Mouse (Mus musculus): ENCODE measurements at regions not wholly inside any gene's neighbourhood (a gene's known extent, or its start where the extent isn't known, plus 50 kb on each side); places are given as distances from the start of the nearest gene placed in this dataset.

DNA sequence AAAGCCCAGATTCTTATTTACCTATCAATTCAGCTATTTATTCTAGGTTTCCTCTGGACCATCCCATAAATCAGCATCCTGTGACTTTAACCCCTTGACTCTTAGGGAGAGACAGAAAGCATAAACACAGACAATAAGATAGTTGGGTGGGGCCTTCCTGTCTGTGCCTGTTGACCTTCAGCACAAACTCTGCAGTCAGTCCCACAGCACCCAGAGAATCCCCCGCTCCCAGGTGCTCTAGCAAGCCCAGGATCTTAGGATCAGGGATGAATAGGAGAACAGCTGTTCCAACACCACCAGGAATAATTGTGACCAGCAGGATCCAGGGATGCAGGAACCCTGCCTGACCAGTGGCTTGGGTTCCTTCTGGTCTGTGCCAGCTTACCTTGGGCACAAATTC lies 107.8 kb downstream of the Basp1 start:
- DNase-seq (ENCODE audit: low spot score): no peak

DNA sequence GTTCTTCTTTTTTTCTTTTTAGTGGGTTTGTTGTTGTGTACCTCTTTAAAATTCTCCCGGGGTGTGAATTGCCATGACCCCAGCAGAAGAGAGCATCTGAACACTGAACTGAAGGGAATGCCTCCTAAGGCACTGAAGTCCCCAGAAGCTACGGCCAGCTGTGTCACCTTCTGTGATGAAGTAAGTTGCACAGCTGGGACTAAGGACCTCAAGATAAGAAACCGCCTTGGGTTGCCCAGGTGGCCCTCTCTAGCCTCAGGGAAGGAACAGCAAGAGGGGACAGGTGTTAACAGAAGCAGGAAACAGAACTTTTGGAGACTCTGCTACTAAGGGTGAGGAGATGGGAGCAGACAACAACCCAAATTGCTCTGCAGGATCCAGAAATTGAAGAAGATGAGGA lies 110.2 kb downstream of the Basp1 start:
- DNase-seq (ENCODE audit: low spot score): no peak

DNA sequence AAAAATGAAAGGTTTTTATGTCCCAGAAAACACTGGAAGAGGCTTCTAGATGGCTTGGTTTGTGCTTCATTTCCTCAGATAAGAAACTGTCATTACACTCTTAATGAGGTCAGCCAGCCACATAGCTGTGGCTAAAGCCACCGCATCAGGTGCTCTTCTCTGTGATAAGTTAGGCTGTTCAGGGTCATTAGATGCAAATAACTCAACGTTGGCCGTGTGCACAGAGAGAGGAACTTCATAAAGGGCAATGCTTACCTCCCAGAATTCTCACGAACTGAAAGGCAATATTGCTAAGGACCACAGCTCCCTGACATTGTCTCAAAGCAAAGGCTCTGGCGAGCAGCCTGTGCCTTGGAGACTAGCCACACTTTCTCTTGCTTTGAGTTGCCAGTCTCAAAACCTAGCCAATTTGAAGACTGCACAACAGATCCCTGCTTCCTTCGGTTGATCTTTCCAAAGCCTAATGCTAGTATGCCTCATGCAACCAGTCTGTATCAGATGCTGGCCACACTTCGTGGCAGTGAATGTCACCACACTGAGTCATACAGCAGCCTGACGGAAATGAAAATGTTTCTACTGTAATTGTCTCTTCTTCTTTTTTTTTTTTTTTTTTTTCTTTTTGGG lies 110.8 kb downstream of the Basp1 start:
- no peak for DNase-seq (ENCODE audit: low spot score)

DNA sequence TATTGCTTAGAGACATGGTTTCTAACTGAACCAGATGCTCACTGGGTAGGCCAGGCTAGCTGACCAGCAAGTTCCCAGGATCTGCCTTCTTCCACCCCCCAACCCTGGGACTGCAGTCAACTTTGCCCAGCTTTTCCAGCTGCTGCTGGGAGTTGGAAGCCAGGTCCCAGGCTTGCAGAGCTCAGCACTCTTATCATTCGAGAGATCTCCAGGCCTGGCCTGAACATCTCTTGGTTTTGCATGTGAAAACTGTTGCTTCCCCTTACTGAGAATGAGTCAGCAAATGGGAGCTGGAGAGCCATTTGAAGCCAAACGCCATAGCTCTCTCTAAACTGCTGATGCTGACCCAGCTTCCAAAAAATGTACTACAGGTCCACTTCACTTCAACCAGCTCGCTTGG lies 111.8 kb downstream of the Basp1 start:
- DNase-seq (ENCODE audit: low spot score): no peak

DNA sequence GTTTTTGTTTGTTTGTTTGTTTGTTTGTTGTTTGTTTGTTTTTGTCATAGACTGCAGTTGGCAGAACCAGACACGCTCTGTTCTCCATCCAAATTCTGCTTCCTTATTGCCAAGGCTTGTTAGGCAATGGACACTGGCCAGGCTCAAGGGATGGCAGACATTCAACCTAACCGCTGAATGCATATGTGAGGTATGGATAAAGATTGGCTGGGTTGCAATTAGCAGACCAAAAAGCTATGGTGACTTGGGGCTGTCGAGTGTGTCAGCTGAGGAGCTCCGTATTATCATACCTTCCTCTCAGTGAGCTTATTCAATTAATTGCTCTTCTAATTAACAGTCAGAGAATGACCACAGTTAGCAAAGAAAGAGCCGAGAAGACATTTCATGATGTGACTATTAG lies 116.3 kb downstream of the Basp1 start:
- no peak for DNase-seq (ENCODE audit: low spot score)

DNA sequence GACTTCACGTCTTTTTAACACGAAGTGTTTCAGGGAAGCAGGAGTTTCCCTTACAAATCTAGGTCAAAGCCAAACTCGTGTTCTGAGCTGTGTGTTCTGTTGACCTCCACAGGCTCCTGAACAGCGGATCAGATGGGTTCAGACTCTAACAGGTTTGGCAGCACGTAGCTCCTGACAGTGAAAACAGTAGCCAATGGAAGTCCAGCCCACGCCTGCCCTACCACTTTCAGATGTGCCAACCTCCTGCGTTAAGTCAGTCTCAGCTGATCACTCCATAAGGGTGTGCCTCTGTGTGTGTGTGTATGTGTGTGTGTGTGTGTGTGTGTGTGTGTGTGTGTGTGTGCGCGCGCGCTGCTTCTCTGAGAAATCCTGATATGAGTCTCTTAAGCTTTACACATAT lies 116.8 kb downstream of the Basp1 start:
- no peak for DNase-seq (ENCODE audit: low spot score)

DNA sequence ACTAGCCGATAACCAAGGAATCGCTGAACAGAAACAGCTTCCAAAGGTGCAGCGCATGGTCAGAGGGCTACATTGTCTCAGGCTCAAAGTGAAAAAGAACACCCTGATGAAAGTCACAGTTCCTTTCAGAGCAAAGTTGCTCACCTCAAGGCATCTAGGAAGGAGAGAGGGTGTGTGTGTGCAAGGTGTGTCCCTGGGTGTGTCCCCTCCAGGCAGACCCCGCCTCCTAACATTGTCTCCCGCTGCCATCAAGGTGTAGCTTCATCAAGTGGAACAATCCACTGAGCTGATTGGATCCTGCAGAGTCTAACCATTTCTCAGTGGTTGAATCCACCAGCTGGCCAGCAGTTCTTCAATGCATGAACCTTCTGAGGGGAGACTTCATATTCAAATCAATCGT lies 117.8 kb downstream of the Basp1 start:
- no peak for DNase-seq (ENCODE audit: low spot score)

DNA sequence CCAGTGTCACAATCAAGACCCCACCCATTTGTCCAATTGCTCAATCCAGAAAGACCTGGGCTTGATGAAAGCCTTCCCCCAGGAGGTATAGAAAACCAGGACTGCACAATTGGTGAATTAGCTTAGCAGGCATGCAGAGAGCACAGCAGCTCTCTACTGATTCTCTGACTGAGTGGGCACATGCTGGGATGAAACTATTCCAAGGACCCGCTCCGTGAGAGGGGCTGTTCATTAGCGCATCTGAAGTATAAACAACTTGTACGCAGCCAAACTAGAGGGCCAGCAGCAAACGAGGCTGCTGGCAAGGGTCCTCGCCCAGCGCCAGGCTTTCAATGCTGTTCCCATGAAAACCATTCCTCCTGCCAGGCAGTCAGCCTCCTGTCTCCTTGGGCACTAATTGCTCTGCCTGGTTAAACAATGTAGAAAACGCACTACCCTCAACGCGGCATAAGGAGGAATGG lies 122.3 kb downstream of the Basp1 start:
- DNase-seq (ENCODE audit: low spot score): no peak

DNA sequence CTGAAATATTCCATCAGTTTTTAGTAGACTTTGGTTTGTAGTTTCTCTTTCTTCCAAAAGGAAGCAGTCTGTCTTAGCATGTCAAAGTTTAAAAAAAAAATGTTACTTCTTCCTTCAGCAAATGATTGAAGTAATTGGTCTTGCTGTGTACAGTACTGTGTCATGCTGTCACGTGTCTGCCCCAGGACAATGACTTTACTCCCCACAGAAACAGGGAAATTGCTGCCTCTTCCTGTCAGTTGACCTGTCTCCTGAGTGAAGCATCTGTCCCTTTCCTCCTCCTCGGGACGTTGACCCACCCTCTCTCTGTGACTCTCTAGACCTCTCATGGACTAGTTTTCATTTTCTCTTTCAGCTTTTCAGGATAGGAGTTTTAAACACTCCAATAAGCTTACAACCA lies 125.7 kb downstream of the Basp1 start:
- DNase-seq (ENCODE audit: low spot score): no peak

DNA sequence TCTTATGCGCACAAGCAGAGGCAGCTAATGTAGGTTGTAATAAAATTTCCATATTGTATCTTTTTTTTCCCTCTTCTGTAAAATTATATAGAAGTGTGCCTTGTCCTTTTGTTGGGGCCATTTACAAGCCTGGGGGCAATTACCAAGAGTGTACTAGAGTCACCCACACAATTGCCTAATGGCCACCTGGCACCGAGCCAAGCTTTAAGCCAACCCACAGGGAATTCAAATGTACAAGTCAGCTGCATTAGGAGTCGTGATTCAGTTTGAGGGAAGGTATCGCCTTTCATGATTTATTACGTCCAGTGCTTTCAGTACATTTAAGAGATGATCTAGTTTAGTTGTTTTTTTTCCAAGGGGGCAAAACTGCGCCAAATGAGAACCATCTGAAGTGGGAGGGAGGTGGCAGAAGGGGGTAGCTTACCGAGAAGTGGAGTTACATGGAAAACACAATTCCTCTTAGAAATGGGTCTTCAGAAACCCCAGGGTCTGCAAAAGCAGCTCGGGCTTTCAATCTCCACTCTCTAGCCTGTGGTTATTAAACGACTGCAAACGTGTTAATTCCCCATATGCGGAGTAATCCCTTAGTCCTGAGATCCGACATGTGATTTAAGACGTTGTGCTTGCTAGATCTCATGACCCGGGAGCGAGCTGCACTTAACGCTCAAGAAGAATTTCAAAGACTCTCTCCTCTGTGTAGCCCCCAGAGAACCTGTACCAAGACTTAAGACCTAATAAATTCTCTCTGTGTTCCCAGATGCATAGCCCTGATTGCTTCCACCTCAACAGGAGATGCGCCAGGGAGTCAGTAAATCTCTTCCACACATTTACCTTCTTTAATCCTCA lies 129.0 kb downstream of the Basp1 start:
- DNase-seq (ENCODE audit: low spot score): peak; percentile 60

DNA sequence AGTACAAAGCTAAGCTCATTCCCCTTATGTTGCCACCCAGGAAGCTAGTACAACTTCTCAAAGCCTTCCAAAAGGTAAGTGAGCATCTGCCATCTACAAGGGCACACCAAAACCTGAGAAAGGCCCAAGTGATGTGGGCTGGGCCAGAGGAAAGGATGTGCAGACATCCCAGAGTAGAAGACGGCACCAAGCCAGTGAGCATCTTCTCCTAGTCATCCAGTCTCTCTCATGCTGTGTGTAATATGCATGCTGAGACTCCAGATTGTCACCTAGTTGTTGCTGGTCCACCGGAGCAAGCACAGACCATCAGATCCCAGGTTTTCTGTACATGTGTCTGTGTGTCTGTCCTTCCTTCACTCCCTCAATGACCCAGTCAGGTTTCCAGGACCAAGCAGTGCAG lies 129.9 kb downstream of the Basp1 start:
- no peak for DNase-seq (ENCODE audit: low spot score)

DNA sequence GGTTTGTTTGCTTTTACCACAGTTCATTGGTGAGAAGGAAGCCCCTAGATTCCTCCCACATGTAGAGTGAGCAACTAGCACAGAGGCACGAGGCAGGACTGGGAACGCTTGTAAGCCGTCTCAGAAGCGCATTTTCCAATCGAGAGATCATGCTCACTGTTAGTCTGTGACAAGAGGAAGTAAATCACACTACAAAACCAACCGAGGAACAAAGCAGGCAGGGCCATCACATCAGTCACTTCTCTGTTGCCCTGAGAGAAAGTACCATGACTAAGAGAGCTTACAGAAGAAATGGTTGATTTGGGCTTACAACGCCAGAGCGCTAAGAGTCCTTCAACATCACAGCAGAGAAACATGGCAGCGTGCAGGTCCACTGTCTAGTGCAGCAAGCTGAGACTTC lies 131.2 kb downstream of the Basp1 start:
- DNase-seq (ENCODE audit: low spot score): no peak

DNA sequence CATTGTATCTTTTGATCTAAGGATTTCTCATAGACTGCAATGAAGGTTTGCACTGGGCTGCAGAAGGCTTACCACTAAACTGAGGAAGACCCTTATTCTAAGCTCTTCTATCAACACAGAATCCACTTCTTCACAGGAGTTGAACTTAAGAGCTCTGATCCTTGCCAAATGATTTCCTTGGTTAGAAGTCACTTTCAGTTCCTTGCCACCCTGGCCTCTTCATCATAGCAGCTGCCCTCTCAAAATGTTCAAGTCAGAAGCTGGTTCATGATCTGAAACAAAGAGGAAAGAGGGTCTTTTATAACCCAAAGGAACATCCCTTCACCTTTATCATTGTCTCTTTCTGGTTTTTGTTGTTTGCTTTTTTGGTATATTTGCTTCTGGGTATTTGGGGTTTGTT lies 131.6 kb downstream of the Basp1 start:
- no peak for DNase-seq (ENCODE audit: low spot score)

DNA sequence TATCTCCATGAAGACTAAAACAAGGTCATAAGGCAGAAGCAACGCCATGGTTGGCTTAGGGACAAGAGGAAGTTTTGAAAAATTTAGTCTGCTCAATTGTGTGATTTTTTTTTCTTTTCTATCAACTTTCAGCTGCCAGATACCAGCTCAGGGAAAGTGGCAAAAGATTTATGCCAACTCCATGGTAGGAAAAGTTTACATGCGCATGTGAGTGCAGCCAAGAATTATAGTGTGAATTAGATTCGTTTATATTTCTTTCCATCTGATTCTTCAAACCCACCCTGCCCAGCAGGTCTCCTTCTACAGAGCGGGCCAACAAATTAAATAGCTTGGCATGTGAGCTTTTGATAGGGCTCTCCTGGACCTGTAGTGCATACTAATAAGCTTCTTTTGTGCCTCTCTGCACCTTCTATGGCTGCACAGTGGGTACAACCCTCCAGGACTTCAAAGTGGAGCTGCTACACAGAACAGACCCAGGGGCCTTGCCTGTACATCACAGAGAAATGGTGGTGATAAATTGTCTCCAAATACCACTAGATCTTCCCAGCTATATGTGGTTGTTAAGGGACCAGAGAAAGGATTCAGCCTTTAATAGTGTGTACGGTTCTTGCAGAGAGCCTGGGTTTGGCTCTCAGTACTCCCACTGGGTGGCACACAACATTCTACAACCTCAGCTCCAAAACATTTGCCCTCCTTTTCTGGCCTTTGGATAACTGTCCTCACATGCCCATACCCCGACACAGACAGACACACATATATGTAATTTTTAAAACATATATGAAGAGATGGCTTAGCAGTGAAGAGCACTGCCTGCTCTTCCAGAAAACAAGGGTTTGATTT lies 135.0 kb downstream of the Basp1 start:
- no peak for DNase-seq (ENCODE audit: low spot score)

DNA sequence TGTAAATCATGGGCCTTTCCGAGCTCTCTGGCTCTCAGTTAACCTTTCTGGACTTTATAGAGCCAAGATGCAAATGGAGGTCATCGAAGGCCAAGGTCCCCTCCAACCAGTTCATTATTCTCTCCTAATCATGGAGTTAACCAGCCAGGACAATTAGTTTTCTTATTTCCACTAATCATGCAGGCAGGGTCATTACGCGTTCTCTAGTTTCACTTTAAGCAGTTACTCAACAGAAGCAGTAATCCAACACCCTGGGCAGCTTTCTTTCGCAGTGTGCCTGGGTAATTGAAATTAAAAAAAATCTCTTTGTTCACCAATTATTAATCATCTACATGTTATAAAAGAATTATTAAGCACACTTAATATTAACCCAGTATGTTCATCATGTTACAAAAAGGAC lies 137.3 kb downstream of the Basp1 start:
- peak; percentile 21 for DNase-seq (ENCODE audit: low spot score)

DNA sequence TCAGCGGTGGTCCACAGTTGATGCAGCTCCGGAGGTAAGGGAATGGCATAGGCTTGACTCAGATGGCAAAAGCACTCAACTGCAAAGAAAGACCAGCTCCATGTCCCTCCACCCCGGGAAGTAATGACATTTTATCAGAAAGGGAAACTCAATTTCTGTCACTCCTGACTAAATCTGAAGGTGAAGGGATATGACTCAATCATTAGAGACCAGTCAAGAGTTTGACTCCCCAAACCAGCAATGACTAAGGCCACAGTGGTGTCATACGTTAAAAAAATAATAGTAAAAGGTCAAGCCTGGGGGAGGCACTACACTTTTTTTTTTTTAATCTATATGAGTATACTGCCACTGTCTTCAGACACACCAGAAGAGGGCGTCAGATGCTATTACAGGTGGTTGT lies 141.7 kb downstream of the Basp1 start:
- DNase-seq (ENCODE audit: low spot score): no peak

DNA sequence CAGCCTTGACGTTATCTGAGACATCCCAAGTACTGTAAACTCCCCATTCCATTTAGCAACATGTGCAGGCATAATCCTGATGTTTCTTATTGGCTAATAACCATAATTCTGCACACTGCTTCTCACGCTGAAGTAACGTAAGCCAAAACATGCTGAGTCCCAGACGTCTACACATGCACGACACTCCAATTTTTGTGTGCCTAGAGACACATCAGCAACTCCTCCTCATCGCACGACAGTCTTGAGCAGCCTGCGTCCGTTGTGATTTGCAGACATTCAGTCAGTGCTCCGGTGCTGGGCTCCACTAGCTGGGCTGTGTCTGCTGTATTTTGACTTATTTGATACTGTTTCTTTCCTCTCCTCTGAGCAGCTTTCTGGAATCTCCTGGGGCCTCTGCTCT lies 143.2 kb downstream of the Basp1 start:
- DNase-seq (ENCODE audit: low spot score): no peak

DNA sequence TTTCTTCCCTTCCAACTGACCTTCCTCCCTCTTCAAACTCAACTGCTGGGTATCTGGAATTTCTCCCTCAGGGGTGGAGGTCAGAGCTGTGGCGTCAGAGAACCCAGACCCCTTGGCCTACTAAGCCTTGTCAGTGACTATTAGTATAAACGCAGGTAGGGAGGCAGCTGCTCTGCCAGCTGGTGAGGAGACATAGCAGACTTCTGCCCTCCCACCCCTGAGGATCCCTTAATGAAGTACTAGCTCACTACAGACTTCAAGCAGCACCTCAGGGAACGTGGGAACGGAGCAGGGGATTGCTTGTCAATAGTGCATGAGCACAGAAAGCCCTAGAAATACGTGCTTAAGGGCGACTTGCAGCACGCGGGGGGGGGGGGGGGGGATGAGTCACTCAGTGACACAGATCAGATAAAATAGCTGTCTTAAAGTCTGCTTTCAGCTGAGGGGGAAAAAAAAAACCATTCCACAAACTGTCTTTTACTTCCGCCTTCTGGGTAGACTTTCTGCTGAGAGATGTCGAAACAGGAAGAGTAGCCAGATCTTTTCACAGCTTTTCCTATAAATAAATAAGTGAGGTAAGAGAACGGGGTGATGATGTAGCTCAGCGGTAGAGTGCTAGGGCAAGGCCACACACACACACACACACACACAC lies 144.1 kb downstream of the Basp1 start:
- DNase-seq (ENCODE audit: low spot score): peak; percentile 30

DNA sequence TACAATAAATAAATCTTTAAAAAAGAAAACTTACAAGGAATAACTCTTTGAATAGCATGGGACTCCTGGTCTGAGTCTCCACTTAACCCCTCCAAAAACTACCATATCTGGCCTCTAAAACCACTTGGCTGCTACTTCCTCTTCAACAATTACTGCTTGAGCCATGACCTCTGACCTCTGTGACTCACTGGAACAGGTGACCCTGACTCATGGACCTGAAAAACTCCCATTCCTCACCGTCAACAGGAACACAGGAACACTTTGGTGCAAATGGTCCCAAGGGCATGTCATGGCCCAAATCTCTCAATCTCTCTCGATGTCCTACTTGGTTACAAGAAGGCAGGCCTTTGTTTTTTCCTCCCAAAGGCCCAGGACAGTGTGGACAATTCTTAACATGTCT lies 145.1 kb downstream of the Basp1 start:
- DNase-seq (ENCODE audit: low spot score): peak; percentile 21

DNA sequence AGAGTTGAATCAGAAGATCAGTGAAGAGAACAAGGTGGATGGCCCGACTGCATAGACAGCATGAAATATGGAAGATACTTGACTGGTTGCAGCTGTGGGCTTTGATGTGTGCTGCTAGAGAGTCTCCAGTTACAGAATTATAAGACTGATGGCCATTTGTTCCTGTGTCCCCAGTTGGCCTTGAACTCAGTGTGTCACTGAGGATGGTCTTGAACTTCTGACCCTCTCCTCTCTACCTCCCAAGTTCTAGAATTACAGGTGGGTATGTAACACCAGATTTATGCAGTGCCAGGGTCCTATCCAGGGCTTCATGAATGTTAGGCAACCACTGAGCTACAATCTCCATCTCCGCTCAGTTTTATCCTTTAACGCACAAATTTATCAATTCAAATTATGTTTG lies 146.1 kb downstream of the Basp1 start:
- no peak for DNase-seq (ENCODE audit: low spot score)

DNA sequence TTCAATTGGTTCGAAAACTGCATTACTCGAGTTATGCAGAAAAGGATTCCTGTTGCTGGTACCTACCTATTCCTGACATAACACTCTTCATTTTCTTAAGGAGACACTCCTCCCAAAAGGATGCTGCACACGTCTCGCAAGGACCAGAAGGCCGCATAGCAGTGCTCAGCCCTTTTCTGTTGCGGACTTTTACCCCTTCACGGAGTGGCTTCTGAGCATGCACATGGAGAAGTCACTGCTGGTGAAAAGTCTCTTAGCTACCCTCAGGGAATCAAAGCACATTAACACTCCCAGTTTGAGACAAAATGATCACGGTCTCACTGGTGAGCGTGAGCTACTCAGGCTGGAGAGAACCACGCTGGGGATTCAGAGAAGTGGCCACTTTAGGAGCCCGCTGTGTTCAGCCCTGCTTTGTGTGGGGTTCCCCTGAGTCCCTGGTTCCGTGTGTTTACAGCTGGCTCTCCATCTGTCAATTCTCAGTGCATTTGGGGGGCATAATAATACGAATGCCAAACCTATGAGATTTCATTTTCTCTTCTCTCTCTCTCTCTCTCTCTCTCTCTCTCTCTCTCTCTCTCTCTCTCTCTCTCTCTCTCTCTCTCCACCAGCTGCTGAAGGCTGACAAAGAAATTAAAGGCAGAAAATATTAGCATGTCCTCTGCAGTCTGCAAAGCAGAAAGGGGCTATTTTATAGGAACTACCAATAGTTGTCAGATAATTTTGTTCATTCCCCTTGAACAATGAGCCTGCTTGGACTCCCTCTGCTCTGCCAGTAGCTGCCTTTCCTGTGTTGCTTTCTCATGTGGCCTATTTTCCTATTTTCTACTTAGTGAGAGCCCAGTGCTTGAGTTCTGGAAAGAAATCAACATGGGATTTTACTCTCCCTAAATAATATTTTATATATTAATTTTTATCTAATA lies 160.7 kb downstream of the Basp1 start:
- no peak for DNase-seq (ENCODE audit: low spot score)

Data from embryo, embryonic 10 days (tissue).